Mouse (Mus musculus): ENCODE results near the gene Dhrs11. TPM values are rescaled to one million over a fixed set of nuclear protein-coding genes. Genes with fewer than 3 reads are reported as not detected.
"Not testable (repeated sequence)": the region's sequence is repeated elsewhere in the genome, so short reads cannot be mapped to it uniquely, and the experiment has no call there.

Dhrs11 gene
- polyA plus RNA-seq (2014; fragmentation: Nextera tagmentation; extraction: Ambion mirVana): 30.4 and 37.1 TPM in 2 replicates

DNA sequence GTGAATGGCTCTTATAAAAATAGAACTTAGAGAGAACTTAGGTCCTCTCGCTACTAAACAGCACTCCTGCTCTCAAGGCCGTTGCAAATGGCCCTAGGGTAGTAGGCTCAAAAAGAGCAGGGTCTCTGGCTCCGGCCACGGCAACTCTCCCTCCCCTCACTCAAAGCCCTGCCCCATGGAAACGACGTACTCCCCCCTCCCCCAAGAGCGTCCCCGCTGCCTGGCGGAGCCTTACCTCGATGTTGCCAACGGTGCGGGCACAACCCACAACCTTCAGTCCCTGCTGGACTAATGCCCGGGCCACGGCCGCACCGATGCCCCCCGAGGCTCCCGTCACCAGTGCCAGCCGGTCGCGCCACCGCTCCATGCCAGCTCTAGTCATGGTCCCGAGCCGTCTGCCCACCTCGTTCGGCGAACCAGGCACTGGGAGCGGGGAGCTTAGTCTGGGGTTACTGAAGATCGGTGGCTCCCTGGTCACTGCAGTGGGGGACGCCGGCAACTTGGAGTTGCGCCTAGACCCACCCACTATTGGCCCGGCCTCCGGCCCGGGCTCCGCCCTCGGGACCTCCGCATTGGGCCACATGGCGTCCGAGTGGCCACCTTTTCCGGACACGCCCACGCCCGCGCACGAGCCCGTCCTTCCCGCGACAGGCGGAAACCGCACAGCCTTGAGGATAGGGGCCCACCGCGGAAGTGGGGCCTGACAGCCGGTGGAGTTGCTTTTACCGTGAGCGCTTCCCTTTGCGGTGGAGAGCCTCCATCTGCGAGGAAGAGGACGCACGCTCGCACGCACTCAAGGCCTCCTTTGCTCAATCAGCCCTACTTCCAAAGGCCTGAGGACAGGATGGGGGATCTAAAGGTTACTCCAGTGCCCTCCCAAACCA is at the start of gene Dhrs11:
TSS of gene Dhrs11 (minus strand) at position 479 of the 884 bp plus-strand sequence.
- peak; percentile 91 for DNase-seq (ENCODE audit: low spot score)
- Histone ChIP-seq H3K27me3 (replicated peaks; ENCODE audit: control insufficient read depth, insufficient read depth, low read length) (no peaks in the 10 kb centered on the region), H3K27ac (ENCODE audit: low read depth) (peak within 1 kb of the TSS; percentile 74), H3K4me3 (ENCODE audit: low read depth, low read length) (peak within 1 kb of the TSS; percentile 87), H3K9ac (ENCODE audit: low read length) (peak within 1 kb of the TSS; percentile 71), H3K9me3 (ENCODE audit: control insufficient read depth, low read length) (no peaks in the 10 kb centered on the region), H3K36me3 (ENCODE audit: control insufficient read depth, insufficient read depth, low read length) (peaks cover 36% of the 10 kb centered on the region), H3K4me2 (ENCODE audit: low read length) (peak within 1 kb of the TSS; percentile 95), H3K4me1 (replicated peaks; ENCODE audit: control insufficient read depth, insufficient read depth, low read length) (peaks cover 4% of the 10 kb centered on the region)
- WGBS: under 1% methylated on average over 62 of the region's 62 CpGs
- ATAC-seq (replicated peaks; ENCODE audit: low FRiP score, low TSS enrichment, low read depth): peak; percentile 90

- no CpG with 5 or more reads among the region's 1 CpGs for WGBS
- H3K4me1 ChIP-seq (replicated peaks; ENCODE audit: control insufficient read depth, insufficient read depth, low read length); DNase-seq (ENCODE audit: low spot score); ATAC-seq (replicated peaks; ENCODE audit: low FRiP score, low TSS enrichment, low read depth); H3K27me3 ChIP-seq (replicated peaks; ENCODE audit: control insufficient read depth, insufficient read depth, low read length); H3K9me3 ChIP-seq (ENCODE audit: control insufficient read depth, low read length); H3K9ac ChIP-seq (ENCODE audit: low read length); H3K36me3 ChIP-seq (ENCODE audit: control insufficient read depth, insufficient read depth, low read length); H3K27ac ChIP-seq (ENCODE audit: low read depth); H3K4me3 ChIP-seq (ENCODE audit: low read depth, low read length); H3K4me2 ChIP-seq (ENCODE audit: low read length): not testable (repeated sequence)
These were observed 47.2 kb upstream of the Dhrs11 start for GRCm38 (mm10) chr11:84876020-84876419.

DNA sequence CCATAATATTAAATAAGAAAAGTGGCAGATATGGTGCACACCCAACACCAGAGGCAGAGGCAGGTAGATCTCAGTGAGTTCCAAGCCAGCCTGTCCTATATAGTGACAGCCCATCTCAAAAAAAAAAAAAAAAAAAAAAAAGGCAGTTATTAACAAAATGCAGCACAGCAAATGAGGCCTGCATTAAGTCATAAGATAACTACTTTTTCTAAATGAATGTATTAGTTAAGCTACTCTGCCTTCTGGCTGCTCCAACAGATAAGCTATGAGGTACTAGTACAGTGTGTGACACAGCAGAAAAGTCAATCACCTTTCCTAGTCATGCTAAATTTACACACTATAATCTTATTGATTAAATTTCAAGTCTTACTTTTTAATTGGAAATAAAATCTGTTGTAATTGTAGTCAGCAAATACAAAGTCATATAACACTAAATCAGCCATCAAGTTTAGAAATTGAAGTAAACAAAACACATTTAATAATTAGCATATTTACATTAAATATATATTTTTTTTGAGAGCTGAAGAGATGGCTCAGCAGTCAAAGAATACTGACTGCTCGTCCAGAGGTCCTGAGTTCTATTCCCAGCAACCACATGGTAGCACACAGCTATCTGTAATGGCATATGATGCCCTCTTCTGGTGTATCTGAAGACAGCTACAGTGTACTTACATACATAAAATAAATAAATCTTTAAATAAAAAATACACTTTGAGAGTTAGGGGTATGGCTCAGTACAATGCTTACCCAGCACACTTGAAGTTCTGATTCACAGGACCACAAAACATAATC is 44.4 kb upstream of the Dhrs11 start:
- no peak for ATAC-seq (replicated peaks; ENCODE audit: low FRiP score, low TSS enrichment, low read depth)
- Histone ChIP-seq H3K4me2 (ENCODE audit: low read length) (no peak overlapping the region), H3K4me3 (ENCODE audit: low read depth, low read length) (no peak overlapping the region), H3K27me3 (replicated peaks; ENCODE audit: control insufficient read depth, insufficient read depth, low read length) (no peaks in the 10 kb centered on the region), H3K4me1 (replicated peaks; ENCODE audit: control insufficient read depth, insufficient read depth, low read length) (peaks cover 12% of the 10 kb centered on the region; the same call in 1 of the 2 replicates), H3K9ac (ENCODE audit: low read length) (no peak overlapping the region), H3K36me3 (ENCODE audit: control insufficient read depth, insufficient read depth, low read length) (no peaks in the 10 kb centered on the region; the same call in 1 of the 2 replicates), H3K27ac (ENCODE audit: low read depth) (no peak overlapping the region), H3K9me3 (ENCODE audit: control insufficient read depth, low read length) (no peaks in the 10 kb centered on the region)
- WGBS: 73% methylated on average over 1 of the region's 1 CpGs
- DNase-seq (ENCODE audit: low spot score): no peak

- Histone ChIP-seq H3K9me3 (ENCODE audit: control insufficient read depth, low read length) (no peaks in the 10 kb centered on the region), H3K4me2 (ENCODE audit: low read length) (peak overlapping the region; percentile 76), H3K36me3 (ENCODE audit: control insufficient read depth, insufficient read depth, low read length) (peaks cover 6% of the 10 kb centered on the region), H3K9ac (ENCODE audit: low read length) (peak overlapping the region; percentile 94), H3K4me3 (ENCODE audit: low read depth, low read length) (peak overlapping the region; percentile 77), H3K4me1 (replicated peaks; ENCODE audit: control insufficient read depth, insufficient read depth, low read length) (peaks cover 21% of the 10 kb centered on the region), H3K27me3 (replicated peaks; ENCODE audit: control insufficient read depth, insufficient read depth, low read length) (no peaks in the 10 kb centered on the region), H3K27ac (ENCODE audit: low read depth) (peak overlapping the region; percentile 99)
- no peak for DNase-seq (ENCODE audit: low spot score)
- 69% methylated on average over 4 of the region's 4 CpGs for WGBS
- ATAC-seq (replicated peaks; ENCODE audit: low FRiP score, low TSS enrichment, low read depth): no peak
These were observed 42.8 kb upstream of the Dhrs11 start for GRCm38 (mm10) chr11:84871548-84872069.

- Histone ChIP-seq H3K9ac (ENCODE audit: low read length) (peak overlapping the region; percentile 94), H3K4me1 (replicated peaks; ENCODE audit: control insufficient read depth, insufficient read depth, low read length) (peaks cover 21% of the 10 kb centered on the region), H3K4me2 (ENCODE audit: low read length) (peak overlapping the region; percentile 76), H3K27ac (ENCODE audit: low read depth) (peak overlapping the region; percentile 99), H3K4me3 (ENCODE audit: low read depth, low read length) (peak overlapping the region; percentile 77), H3K36me3 (ENCODE audit: control insufficient read depth, insufficient read depth, low read length) (peaks cover 9% of the 10 kb centered on the region), H3K27me3 (replicated peaks; ENCODE audit: control insufficient read depth, insufficient read depth, low read length) (no peaks in the 10 kb centered on the region), H3K9me3 (ENCODE audit: control insufficient read depth, low read length) (no peaks in the 10 kb centered on the region)
- DNase-seq (ENCODE audit: low spot score) (no peak), ATAC-seq (replicated peaks; ENCODE audit: low FRiP score, low TSS enrichment, low read depth) (peak; percentile 36; the same call in 1 of the 2 replicates)
- WGBS: 2% methylated on average over 10 of the region's 10 CpGs
These were observed 42.3 kb upstream of the Dhrs11 start for GRCm38 (mm10) chr11:84871046-84871445.

GRCm38 (mm10) chr11:84870337-84871043 is 41.7 kb upstream of the Dhrs11 start, which contains the start of gene Ggnbp2:
TSS of gene Ggnbp2 (minus strand) at chr11:84870817.
- DNase-seq (ENCODE audit: low spot score) (peak; percentile 96), ATAC-seq (replicated peaks; ENCODE audit: low FRiP score, low TSS enrichment, low read depth) (peak; percentile 90)
- peak within 1 kb of the TSS; percentile 92 for H3K4me2 ChIP-seq (ENCODE audit: low read length)
- peak within 1 kb of the TSS; percentile 97 for H3K4me3 ChIP-seq (ENCODE audit: low read depth, low read length)
- H3K27me3 ChIP-seq (replicated peaks; ENCODE audit: control insufficient read depth, insufficient read depth, low read length): no peaks in the 10 kb centered on the region
- no peaks in the 10 kb centered on the region for H3K9me3 ChIP-seq (ENCODE audit: control insufficient read depth, low read length)
- WGBS: under 1% methylated on average over 54 of the region's 62 CpGs
- peak within 1 kb of the TSS; percentile 94 for H3K9ac ChIP-seq (ENCODE audit: low read length)
- peak within 1 kb of the TSS; percentile 99 for H3K27ac ChIP-seq (ENCODE audit: low read depth)
- H3K4me1 ChIP-seq (replicated peaks; ENCODE audit: control insufficient read depth, insufficient read depth, low read length): peaks cover 21% of the 10 kb centered on the region
- H3K36me3 ChIP-seq (ENCODE audit: control insufficient read depth, insufficient read depth, low read length): peaks cover 15% of the 10 kb centered on the region

- Histone ChIP-seq H3K36me3 (ENCODE audit: control insufficient read depth, insufficient read depth, low read length) (peaks cover 22% of the 10 kb centered on the region), H3K9ac (ENCODE audit: low read length) (peak overlapping the region; percentile 94), H3K27me3 (replicated peaks; ENCODE audit: control insufficient read depth, insufficient read depth, low read length) (no peaks in the 10 kb centered on the region), H3K4me3 (ENCODE audit: low read depth, low read length) (peak overlapping the region; percentile 97), H3K4me1 (replicated peaks; ENCODE audit: control insufficient read depth, insufficient read depth, low read length) (peaks cover 21% of the 10 kb centered on the region), H3K27ac (ENCODE audit: low read depth) (peak overlapping the region; percentile 91), H3K4me2 (ENCODE audit: low read length) (peak overlapping the region; percentile 92), H3K9me3 (ENCODE audit: control insufficient read depth, low read length) (no peaks in the 10 kb centered on the region)
- ATAC-seq (replicated peaks; ENCODE audit: low FRiP score, low TSS enrichment, low read depth) (peak; percentile 82), DNase-seq (ENCODE audit: low spot score) (peak; percentile 98)
- under 1% methylated on average over 60 of the region's 61 CpGs for WGBS
These were observed 40.9 kb upstream of the Dhrs11 start for GRCm38 (mm10) chr11:84869537-84870232.
